Mouse (Mus musculus): Measurements from ENCODE around the gene Aurkaip1.

The Aurkaip1 gene

DNA sequence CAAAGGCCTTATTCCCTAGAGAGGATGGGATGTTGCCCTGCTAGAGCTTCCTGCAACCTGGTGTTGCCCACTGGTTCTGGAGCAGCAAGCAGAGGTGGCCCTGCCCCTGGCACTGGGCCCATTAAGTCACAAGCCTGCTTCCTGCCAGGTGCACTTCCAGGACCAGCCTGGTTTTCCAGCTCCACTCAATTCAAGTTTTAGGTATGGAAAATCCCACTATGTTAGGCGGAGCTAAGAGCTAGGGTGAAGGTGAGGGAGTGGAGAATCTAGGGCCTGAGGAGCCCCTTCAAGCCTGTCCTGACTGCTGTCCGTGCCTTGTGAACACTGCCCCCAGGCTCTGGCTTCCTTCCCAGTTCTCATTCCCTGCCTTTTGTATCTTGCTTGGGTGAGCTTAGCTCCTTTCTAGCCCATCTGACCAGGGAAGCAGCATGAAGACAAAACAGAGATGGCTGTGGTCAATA, 20.9 kb downstream of the Aurkaip1 start:
- DNase-seq (ENCODE audit: low read depth) = no peak

DNA sequence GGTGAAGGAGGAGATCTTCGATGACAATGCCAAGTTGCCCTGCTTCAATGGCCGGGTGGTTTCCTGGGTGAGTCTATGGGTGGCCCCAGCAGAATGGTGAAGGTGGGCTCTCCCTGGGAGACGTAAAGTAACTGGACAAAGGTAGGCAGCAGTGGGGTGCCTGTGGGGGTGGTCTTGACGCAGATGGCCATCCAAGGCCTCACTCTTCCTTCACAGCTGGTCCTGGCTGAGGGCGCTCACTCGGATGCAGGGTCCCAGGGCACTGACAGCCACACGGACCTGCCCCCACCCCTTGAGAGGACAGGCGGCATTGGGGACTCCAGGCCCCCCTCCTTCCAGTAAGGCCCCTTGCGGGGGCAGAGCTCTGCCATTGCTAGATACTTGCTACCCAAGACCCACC, 22.3 kb downstream of the Aurkaip1 start:
- DNase-seq (ENCODE audit: low read depth) = no peak

DNA sequence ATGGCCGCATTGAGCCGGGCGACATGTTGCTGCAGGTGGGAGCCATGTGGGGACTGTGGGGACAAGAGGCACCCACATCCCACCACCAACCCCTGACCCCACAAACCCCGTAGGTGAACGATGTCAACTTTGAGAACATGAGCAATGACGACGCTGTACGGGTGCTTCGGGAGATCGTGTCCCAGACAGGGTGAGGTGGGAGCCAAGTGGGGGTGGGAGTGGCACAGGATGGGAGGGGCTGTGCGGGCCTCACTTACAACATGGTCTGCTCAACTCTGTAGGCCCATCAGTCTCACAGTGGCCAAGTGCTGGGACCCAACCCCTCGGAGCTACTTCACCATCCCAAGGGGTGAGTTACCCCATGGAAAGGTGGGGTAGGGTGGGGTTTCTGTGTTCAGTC, 23.9 kb downstream of the Aurkaip1 start:
- DNase-seq (ENCODE audit: low read depth) = no peak

DNA sequence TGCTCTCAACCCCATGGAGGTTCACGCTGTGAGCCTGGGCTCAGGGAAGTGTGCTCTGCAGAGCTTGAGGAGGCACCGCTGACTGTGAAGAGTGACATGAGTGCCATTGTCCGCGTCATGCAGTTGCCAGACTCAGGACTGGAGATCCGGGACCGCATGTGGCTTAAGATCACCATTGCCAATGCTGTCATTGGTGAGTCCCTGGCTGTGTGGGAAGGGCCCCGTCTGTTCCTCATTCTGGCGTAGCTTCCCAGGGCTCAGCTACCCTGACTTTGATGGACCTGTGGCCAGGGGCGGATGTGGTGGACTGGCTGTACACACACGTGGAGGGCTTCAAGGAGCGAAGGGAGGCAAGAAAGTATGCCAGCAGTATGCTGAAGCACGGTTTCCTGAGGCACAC, 25.0 kb downstream of the Aurkaip1 start:
- no peak for DNase-seq (ENCODE audit: low read depth)

DNA sequence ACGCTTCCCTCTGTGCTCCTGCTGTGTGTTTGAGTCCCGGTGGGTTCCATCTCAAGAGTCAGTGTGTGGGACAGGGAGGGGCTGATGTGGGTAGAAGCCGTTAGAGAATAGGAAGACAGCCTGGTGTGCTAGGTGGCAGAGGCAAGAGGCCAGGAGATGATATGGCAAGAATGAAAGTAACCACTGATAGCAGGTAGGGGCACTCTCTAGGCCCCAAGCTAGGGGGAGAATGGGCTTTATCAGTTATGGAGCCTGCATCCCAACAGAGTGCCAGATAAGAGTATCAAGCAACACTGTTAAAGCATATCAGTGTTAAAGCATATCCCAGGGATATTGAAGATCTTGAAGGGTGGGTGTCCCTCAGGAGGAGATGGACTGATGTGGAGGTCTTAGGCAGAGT, 25.8 kb downstream of the Aurkaip1 start:
- no peak for DNase-seq (ENCODE audit: low read depth)

DNA sequence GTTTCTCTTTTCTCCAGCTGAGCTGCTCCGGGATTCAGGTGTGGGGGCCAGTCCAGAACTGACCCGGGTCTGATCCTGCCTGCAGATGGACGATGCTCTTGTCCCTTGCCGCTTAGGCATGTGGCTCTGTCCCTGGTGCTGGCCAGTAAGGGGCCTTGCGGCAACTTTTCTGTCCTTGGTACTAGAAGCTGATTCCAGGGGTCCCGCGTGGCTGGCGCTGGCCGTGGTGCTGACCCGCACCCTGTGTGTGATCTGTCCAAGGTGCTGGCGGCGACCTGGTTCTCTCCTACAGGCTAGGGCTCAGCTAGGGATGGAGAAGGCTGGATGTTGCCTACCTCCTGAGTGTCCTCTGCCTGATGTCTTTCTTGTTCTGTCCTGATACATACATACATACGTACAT, 28.2 kb downstream of the Aurkaip1 start:
- DNase-seq (ENCODE audit: low read depth) = no peak

DNA sequence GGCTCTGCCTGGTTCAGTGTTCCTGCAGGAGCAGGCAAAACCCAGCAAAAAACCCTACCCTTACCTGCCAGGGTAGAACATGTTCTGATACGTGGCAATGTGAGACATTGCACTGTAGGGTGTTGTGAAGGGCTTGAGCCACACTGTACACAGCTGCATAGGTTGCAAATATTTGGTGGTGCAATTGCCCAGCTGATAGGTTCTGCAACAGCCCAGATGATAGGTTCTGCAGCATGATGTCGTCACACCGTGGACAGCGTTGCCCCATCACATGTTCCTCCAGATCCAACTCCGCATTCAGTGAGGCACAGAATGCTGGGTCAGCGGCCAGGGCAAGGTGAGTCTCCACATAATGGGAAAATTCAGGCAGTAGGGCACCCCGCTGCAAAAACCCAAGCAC, 30.7 kb downstream of the Aurkaip1 start:
- no peak for DNase-seq (ENCODE audit: low read depth)

DNA sequence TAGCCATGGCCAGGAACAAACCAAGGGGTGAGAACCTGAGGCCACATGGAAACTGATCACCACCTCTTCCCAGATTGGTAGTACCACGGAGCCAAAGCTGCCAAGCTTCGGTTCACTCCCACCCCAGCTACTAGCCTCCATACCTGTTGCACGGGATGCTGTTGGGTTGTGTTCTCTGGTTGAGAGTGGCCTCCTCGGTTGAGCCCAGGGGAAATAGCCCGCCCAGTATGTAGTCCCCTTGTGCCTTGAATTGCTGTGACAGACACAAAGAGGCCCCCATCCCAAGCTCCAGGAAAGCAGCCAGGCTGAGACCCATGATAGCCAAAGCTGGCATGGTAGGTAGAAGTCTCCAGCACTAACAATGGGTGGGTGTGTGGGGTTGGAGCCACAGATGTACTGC, 31.9 kb downstream of the Aurkaip1 start, which contains the start of gene Tas1r3:
Gene Tas1r3, minus strand, starts transcription at position 362 of the 400 bp plus-strand sequence.
- no peak for DNase-seq (ENCODE audit: low read depth)

DNA sequence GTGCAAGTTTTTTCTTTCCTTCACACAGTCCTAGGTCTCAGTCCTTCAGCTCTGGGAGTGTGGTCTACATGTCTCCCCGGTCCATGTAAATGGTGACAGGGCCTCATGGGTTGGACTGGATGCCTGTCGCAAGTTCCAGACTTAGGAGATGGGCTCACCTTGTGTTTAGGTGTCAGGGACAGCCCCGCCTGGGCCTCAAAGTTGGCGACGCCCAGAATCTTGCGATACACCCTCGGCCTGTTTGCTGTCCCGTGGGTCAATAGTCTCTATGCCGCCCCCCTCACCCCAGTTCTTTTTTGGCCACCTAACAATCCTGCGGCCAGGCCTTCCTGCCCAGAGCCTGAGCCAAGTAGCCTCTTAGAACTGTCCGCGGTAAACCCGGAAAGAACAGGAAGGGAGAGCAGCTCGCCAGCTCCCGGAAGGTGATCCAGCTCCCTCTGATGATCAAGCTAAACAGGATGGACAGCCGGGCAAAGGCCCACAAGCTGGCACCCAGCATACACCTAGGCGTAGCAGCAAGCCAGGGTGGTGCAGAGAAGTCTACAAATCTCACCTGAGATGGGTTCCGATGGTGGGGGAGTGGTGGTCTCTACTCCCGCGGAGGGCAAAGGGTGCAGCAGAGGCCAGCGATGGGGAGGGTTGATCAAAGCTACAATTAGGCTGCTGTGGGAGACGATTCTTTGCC, 37.7 kb downstream of the Aurkaip1 start:
- peak; percentile 49 for DNase-seq (ENCODE audit: low read depth)

DNA sequence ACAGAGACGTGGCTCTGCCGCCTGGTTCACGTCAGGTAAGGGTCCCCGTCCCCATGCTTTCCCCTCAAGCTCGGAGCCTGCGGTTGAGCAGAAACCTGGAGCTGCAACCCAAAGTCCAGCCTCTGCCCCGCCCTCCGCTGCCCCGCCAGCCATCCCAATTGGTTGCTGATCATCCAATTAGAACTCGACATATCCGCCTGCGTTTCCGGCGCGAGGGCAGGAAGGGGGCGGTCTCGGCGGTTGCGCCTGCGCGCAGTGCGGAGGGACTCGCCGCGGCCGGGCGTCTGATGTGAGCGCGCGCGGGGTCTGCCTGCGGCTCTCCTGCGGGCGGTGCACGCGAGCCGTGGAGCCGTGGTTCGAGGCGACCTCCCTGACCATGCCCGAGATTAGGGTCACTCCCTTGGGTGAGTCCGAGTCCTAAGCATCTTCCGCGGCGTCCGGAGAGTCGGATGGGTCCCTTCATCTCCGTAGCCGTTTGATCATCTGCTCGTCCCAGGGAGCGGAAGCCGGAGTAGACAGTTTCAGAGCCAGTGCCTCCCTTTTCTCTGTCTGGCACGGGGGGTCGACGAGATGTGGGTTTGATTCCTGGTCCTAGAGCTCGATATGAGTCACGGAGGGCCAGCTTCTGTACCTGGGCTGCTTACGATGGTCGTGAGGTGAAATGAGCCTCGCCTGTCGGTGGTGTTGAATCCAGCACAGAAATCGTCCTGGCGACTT, 38.4 kb downstream of the Aurkaip1 start, which contains the start of the genes Cptp and Ints11:
Gene Cptp, minus strand, starts transcription at position 124 of the 717 bp plus-strand sequence.
Gene Ints11, plus strand, starts transcription at position 230 of the 717 bp plus-strand sequence.
- DNase-seq (ENCODE audit: low read depth) = peak; percentile 96

DNA sequence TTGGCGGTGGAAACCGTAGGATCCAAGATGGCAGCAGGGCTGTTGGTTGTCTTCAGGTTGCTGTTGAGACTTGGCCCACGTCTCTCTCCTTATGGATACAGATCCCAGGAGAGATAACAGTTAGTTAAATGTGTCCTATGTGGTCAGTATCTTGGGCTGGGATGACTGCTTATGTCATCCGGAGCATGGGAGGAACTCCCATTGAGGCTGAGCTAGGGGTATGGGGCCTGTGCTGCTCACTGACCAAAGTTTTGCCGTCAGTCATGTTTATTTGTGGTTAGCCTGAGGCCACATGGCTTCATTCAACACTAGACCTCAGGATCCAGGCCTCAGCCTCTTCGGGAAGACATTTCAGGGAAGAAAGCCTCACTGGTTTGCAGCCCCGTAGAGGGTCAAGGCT, 40.3 kb downstream of the Aurkaip1 start:
- peak; percentile 42 for DNase-seq (ENCODE audit: low read depth)

Measured in NIH3T3 (cell line).